Mouse (Mus musculus): Measurements from ENCODE around the gene Dhdh. TPM values are rescaled to one million over a fixed set of nuclear protein-coding genes. Genes with fewer than 3 reads are reported as not detected.
"Not testable (repeated sequence)": the region's sequence is repeated elsewhere in the genome, so short reads cannot be mapped to it uniquely, and the experiment has no call there.

Gene Dhdh
- total RNA-seq (2014; rRNA removed): 3.5 and 4.9 TPM in 2 replicates
- 1.9 and 3.6 TPM in 2 replicates for polyA plus RNA-seq (2015; fragmentation: Nextera tagmentation; extraction: Ambion mirVana)

DNA sequence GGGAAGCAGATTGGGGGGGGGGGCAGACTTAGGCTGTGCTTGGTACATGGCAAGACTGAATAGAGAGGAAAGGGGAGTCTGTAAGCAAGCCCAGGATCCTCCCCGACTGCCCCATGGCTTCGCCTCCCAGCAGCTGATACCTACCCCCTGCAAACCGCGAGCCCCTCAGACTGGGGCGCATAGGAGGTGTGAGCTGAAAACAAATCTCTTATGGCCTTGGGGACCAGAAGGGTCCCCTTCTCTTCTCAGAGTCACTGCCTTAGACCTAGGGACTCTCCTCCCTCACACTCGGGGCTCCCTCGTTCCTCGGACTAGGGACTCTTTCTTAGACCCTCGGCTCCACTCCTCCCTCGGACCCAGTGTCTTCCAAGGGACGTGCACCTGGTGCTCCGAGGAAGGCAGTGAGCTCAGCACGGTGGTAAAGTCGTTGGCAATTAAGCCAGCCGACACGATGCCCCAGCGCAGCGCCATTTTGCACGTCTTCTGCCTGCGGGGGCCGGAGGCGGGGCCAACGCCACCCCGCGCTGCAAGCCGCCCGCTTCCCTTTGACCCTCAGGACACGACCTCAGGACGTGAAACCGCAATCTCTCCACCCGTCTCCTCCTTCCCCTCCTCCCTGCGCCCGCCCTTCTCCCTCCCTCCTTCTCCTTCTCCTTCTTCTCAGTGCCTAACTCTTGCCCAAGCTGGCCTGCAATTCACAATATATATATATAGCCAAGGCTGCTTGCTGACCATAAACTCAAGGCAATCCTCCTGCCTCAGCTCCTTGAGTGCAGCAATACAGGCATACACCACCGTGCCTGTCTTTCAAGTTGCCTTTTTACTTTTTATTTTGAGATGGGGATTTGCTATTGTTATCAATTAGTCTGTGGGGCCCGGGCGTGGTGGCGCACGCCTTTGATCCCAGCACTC lies at the start of gene Dhdh:
Gene Dhdh, minus strand, starts transcription at position 513 of the 912 bp plus-strand sequence.
- peak within 1 kb of the TSS; percentile 50 for H3K9ac ChIP-seq
- TF ChIP-seq CTCF (IDR thresholded peaks at IDR 0.05; ENCODE audit: low read depth): no peak
- H3K4me2 ChIP-seq (ENCODE audit: low read depth): peak within 1 kb of the TSS; percentile 48
- 8% methylated on average over 36 of the region's 38 CpGs for WGBS
- 0 out of 2 replicates have a peak, but pooled peaks cover 6% of the 10 kb centered on the region for H3K4me1 ChIP-seq (ENCODE audit: insufficient read depth)
- H3K36me3 ChIP-seq (ENCODE audit: insufficient read depth): peaks cover 11% of the 10 kb centered on the region; the same call in 1 of the 2 replicates
- peak within 1 kb of the TSS; percentile 31 for H3K4me3 ChIP-seq (ENCODE audit: low read depth, low read length)
- H3K27ac ChIP-seq (ENCODE audit: low read depth, low read length): peak within 1 kb of the TSS; percentile 80
- H3K27me3 ChIP-seq (ENCODE audit: insufficient read depth, low read length): no peaks in the 10 kb centered on the region
- peak; percentile 69 for ATAC-seq
- no peak for DNase-seq
- H3K9me3 ChIP-seq (ENCODE audit: low read length): no peaks in the 10 kb centered on the region

GRCm38 (mm10) chr7:45537602-45538001 lies 49.0 kb upstream of the Dhdh start:
- Histone ChIP-seq H3K36me3 (ENCODE audit: insufficient read depth) (no peaks in the 10 kb centered on the region), H3K9me3 (ENCODE audit: low read length) (no peaks in the 10 kb centered on the region), H3K4me2 (ENCODE audit: low read depth) (peak overlapping the region; percentile 88), H3K4me1 (ENCODE audit: insufficient read depth) (peaks cover 6% of the 10 kb centered on the region), H3K27ac (ENCODE audit: low read depth, low read length) (no peak overlapping the region), H3K27me3 (ENCODE audit: insufficient read depth, low read length) (no peaks in the 10 kb centered on the region), H3K9ac (peak overlapping the region; percentile 70), H3K4me3 (ENCODE audit: low read depth, low read length) (peak overlapping the region; percentile 63)
- ATAC-seq (no peak), DNase-seq (no peak)
- WGBS: 85% methylated on average over 10 of the region's 10 CpGs
- no peak for TF ChIP-seq CTCF (IDR thresholded peaks at IDR 0.05; ENCODE audit: low read depth)

- DNase-seq: no peak
- Histone ChIP-seq H3K9ac (no peak overlapping the region), H3K27ac (ENCODE audit: low read depth, low read length) (no peak overlapping the region), H3K27me3 (ENCODE audit: insufficient read depth, low read length) (no peaks in the 10 kb centered on the region), H3K4me2 (ENCODE audit: low read depth) (no peak overlapping the region), H3K4me3 (ENCODE audit: low read depth, low read length) (no peak overlapping the region), H3K9me3 (ENCODE audit: low read length) (no peaks in the 10 kb centered on the region), H3K4me1 (ENCODE audit: insufficient read depth) (peaks cover 6% of the 10 kb centered on the region), H3K36me3 (ENCODE audit: insufficient read depth) (no peaks in the 10 kb centered on the region)
- ATAC-seq: no peak
- TF ChIP-seq CTCF (IDR thresholded peaks at IDR 0.05; ENCODE audit: low read depth): no peak
- WGBS: 67% methylated on average over 1 of the region's 1 CpGs
These were observed 47.1 kb upstream of the Dhdh start for GRCm38 (mm10) chr7:45535676-45536075.

DNA sequence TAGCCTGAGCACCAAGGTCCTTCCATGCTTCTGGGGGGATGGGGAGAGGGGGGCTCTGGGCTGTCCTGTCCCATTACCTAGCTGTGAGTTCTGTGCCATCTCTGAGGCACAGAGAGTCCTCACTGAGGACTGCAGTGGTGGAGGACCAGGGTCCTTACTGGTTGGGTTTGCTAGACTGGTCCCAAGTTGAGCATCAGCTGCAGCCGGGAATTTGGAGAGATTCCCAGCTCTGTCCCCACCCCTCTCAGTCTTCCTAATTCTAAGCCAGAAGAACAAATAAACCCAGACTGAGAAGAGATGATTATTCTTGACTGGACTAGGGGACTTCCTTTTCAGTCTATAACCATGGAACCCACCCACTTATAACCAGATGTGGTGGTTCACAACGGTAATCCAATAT lies 42.0 kb upstream of the Dhdh start:
- DNase-seq: no peak
- Histone ChIP-seq H3K9ac (no peak overlapping the region), H3K27me3 (ENCODE audit: insufficient read depth, low read length) (no peaks in the 10 kb centered on the region), H3K27ac (ENCODE audit: low read depth, low read length) (no peak overlapping the region), H3K36me3 (ENCODE audit: insufficient read depth) (no peaks in the 10 kb centered on the region), H3K4me2 (ENCODE audit: low read depth) (no peak overlapping the region), H3K4me1 (ENCODE audit: insufficient read depth) (no peaks in the 10 kb centered on the region), H3K9me3 (ENCODE audit: low read length) (no peaks in the 10 kb centered on the region), H3K4me3 (ENCODE audit: low read depth, low read length) (no peak overlapping the region)
- TF ChIP-seq CTCF (IDR thresholded peaks at IDR 0.05; ENCODE audit: low read depth): no peak
- 66% methylated on average over 2 of the region's 2 CpGs for WGBS
- no peak for ATAC-seq

GRCm38 (mm10) chr7:45529461-45529860 lies 40.9 kb upstream of the Dhdh start:
- H3K4me1 ChIP-seq (ENCODE audit: insufficient read depth): no peaks in the 10 kb centered on the region
- 19% methylated on average over 6 of the region's 6 CpGs for WGBS

DNA sequence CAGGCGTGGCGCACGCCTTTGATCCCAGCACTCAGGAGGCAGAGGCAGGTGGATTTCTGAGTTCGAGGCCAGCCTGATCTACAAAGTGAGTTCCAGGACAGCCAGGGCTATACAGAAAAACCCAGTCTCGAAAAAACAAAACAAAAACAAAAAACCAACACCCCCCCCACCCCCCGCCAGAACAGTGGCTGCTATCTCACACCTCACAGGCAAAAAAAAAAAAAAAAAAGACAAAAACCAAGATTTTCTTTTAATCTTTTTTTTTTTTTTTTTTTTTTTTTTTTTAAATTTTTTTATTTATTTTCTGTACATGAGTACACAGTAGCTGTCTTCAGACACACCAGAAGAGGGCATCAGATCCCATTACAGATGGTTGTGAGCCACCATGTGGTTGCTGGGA lies 38.6 kb upstream of the Dhdh start:
- DNase-seq; H3K9me3 ChIP-seq (ENCODE audit: low read length); H3K4me1 ChIP-seq (ENCODE audit: insufficient read depth); H3K36me3 ChIP-seq (ENCODE audit: insufficient read depth); ATAC-seq; H3K27me3 ChIP-seq (ENCODE audit: insufficient read depth, low read length); H3K9ac ChIP-seq; H3K4me3 ChIP-seq (ENCODE audit: low read depth, low read length); H3K27ac ChIP-seq (ENCODE audit: low read depth, low read length); H3K4me2 ChIP-seq (ENCODE audit: low read depth): not testable (repeated sequence)
- WGBS: 92% methylated on average over 6 of the region's 6 CpGs

More at GRCm38 (mm10) chr7:45529461-45529860, 40.9 kb upstream of the Dhdh start:
- H3K4me2 ChIP-seq (ENCODE audit: low read depth): no peak overlapping the region
- H3K36me3 ChIP-seq (ENCODE audit: insufficient read depth): no peaks in the 10 kb centered on the region
- no peaks in the 10 kb centered on the region for H3K27me3 ChIP-seq (ENCODE audit: insufficient read depth, low read length)
- no peak overlapping the region for H3K9ac ChIP-seq
- no peaks in the 10 kb centered on the region for H3K9me3 ChIP-seq (ENCODE audit: low read length)
- ATAC-seq (no peak), DNase-seq (no peak)
- no peak for TF ChIP-seq CTCF (IDR thresholded peaks at IDR 0.05; ENCODE audit: low read depth)
- H3K4me3 ChIP-seq (ENCODE audit: low read depth, low read length): no peak overlapping the region
- H3K27ac ChIP-seq (ENCODE audit: low read depth, low read length): no peak overlapping the region

DNA sequence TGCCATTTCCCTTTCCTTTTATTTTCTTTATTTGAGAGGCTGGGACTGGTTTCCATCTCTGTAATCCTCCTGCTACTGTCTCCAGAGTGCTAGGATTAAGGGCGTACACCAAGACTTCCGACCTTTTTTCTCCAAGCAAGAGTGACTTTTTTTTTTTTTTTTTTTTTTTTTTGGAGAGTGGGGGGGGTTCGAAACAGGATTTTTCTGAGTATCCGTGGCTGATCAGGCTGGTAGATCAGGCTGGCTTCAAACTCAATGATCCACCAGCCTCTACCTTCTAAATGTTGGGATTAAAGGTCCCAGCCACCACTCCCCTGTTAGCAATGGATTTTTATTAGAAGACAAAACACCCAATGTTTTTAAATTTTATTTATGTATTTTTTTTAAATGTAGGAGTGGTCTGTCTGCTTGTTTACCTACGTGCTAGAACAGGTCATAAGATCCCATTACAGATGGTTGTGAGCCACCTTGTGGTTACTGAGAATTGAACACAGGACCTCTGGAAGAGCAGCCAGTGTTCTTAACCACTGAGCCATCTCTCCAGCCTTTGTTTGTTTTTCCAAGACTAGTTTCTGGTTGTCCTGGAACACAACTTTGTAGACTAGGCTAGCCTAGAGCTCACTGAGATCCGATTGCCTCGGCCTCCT lies 38.0 kb upstream of the Dhdh start:
- no peaks in the 10 kb centered on the region for H3K36me3 ChIP-seq (ENCODE audit: insufficient read depth)
- H3K4me3 ChIP-seq (ENCODE audit: low read depth, low read length): peak overlapping the region; percentile 89
- ATAC-seq (no peak), DNase-seq (no peak)
- H3K4me2 ChIP-seq (ENCODE audit: low read depth): peak overlapping the region; percentile 63
- peak overlapping the region; percentile 77 for H3K27ac ChIP-seq (ENCODE audit: low read depth, low read length)
- H3K4me1 ChIP-seq (ENCODE audit: insufficient read depth): no peaks in the 10 kb centered on the region
- 27% methylated on average over 7 of the region's 7 CpGs for WGBS
- H3K9me3 ChIP-seq (ENCODE audit: low read length): no peaks in the 10 kb centered on the region
- TF ChIP-seq CTCF (IDR thresholded peaks at IDR 0.05; ENCODE audit: low read depth): 0 out of 2 replicates have a peak, but pooled peaks have one; percentile 20
- H3K27me3 ChIP-seq (ENCODE audit: insufficient read depth, low read length): no peaks in the 10 kb centered on the region
- peak overlapping the region; percentile 83 for H3K9ac ChIP-seq
